Mouse (Mus musculus): Measurements from ENCODE around the gene Mettl7b. TPM values are rescaled to one million over a fixed set of nuclear protein-coding genes. Genes with fewer than 3 reads are reported as not detected.
A peak's percentile ranks its signal among the peaks of the same experiment; 100 is the strongest.

Gene Mettl7b
- polyA plus RNA-seq, 1 experiment, result not detected

GRCm38 (mm10) chr10:128934997-128935787 is 25.6 kb downstream of the Mettl7b start:
- no peaks in the 10 kb centered on the region for H3K4me1 ChIP-seq (ENCODE audit: control insufficient read depth)
- no peak overlapping the region for H3K4me3 ChIP-seq (replicated peaks)
- H3K9me3 ChIP-seq (ENCODE audit: control insufficient read depth, low read length), result no peaks in the 10 kb centered on the region; the same call in 1 of the 2 replicates
- TF ChIP-seq TAL1 (IDR thresholded peaks at IDR 0.05; ENCODE audit: low read length), result no peak
- TF ChIP-seq GATA1 (IDR thresholded peaks at IDR 0.05; ENCODE audit: low read length), result no peak
- H3K36me3 ChIP-seq (ENCODE audit: control insufficient read depth), result no peaks in the 10 kb centered on the region
- H3K27me3 ChIP-seq (ENCODE audit: control insufficient read depth), result peaks cover 64% of the 10 kb centered on the region

DNA sequence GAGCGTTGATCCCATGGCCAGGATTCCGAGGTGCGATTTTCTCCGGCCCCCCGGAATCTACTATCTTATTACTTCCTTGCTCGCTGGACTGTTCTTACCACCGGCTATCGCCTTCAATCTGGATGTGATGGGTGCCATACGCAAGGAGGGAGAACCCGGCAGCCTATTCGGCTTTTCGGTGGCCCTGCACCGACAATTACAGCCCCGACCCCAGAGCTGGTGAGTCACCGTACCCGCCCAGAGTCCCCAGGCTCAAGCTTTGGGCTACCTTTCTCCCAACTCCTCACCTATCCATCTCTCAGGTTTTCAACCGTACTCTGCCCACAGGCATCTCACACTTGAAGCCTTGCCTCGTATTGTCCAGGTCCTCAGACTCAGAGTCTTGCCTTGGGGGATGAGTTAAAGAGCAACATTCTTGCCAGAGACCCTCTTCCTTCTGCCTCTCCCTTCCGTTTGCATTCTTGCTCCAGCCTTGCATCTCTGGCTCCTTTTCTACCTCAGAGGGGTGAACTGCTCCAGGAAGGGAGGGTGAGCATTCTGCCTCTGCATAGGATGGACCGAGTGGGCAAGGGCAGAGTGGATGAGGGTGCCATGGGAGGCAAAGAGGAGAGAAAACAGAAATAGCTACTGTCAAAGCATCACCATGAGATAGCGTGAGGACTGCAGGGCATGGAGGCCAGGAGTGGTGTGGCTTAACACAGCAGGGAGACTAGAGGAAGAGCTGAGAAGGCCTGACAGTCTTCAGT is 26.6 kb downstream of the Mettl7b start:
- Histone ChIP-seq H3K4me3 (replicated peaks) (no peak overlapping the region), H3K27me3 (ENCODE audit: control insufficient read depth) (peaks cover 71% of the 10 kb centered on the region), H3K9me3 (ENCODE audit: control insufficient read depth, low read length) (no peaks in the 10 kb centered on the region; the same call in 1 of the 2 replicates), H3K4me1 (ENCODE audit: control insufficient read depth) (no peaks in the 10 kb centered on the region), H3K36me3 (ENCODE audit: control insufficient read depth) (no peaks in the 10 kb centered on the region)
- TF ChIP-seq TAL1 (IDR thresholded peaks at IDR 0.05; ENCODE audit: low read length), result no peak
- TF ChIP-seq GATA1 (IDR thresholded peaks at IDR 0.05; ENCODE audit: low read length), result no peak

DNA sequence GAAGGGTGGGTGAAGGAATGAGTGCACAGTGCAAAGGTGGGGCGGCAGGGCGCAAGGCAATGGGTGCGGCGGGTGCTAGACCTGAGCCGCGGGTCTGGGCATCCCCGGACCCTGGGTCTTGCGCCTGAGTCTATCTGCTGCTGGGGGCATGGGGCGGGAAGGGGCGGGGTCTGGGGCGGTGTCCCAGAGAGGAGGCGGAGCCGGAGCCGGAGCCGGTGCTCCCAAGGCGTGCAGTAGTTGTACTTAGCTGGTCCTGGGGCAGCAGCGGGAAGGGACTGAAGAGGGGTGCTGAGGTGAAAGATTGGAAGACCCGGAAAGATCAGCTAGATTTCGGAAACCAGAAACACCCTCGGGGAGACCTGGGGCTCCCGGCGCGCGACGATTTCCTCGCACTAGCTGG is 27.2 kb downstream of the Mettl7b start, which contains the start of gene Itga7:
Gene Itga7, plus strand, starts transcription at position 245 of the 400 bp plus-strand sequence.
- H3K4me1 ChIP-seq (ENCODE audit: control insufficient read depth), result no peaks in the 10 kb centered on the region
- TF ChIP-seq GATA1 (IDR thresholded peaks at IDR 0.05; ENCODE audit: low read length), result no peak
- TF ChIP-seq TAL1 (IDR thresholded peaks at IDR 0.05; ENCODE audit: low read length), result no peak
- H3K9me3 ChIP-seq (ENCODE audit: control insufficient read depth, low read length), result no peaks in the 10 kb centered on the region; the same call in 1 of the 2 replicates
- H3K27me3 ChIP-seq (ENCODE audit: control insufficient read depth), result peaks cover 74% of the 10 kb centered on the region
- no peak within 1 kb of the TSS for H3K4me3 ChIP-seq (replicated peaks)
- H3K36me3 ChIP-seq (ENCODE audit: control insufficient read depth), result no peaks in the 10 kb centered on the region

DNA sequence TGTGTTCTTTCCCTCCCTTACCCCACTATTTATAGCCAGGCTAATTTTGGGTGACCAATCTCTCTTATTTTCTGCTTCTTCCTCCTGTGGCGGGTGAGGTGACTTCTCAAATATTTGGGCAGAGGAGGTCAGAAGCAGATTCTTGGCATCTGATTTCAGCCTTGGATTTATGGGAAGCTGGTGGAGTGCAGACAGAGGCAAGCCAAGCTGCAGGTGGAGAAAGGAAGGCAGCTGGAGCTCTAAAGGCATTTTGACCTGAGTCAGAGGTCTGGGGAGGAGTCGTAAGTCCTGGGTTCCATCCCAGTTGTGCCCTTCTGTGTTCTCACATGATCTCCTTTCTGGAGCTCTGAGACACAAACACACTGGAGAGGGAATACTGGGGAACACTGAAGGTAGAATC is 29.3 kb downstream of the Mettl7b start:
- Histone ChIP-seq H3K4me3 (replicated peaks) (no peak overlapping the region), H3K27me3 (ENCODE audit: control insufficient read depth) (peaks cover 85% of the 10 kb centered on the region), H3K9me3 (ENCODE audit: control insufficient read depth, low read length) (no peaks in the 10 kb centered on the region; the same call in 1 of the 2 replicates), H3K4me1 (ENCODE audit: control insufficient read depth) (no peaks in the 10 kb centered on the region), H3K36me3 (ENCODE audit: control insufficient read depth) (no peaks in the 10 kb centered on the region)
- no peak for TF ChIP-seq TAL1 (IDR thresholded peaks at IDR 0.05; ENCODE audit: low read length)
- TF ChIP-seq GATA1 (IDR thresholded peaks at IDR 0.05; ENCODE audit: low read length), result no peak

GRCm38 (mm10) chr10:128929638-128930378 is 31.0 kb downstream of the Mettl7b start:
- Histone ChIP-seq H3K9me3 (ENCODE audit: control insufficient read depth, low read length) (no peaks in the 10 kb centered on the region; the same call in 1 of the 2 replicates), H3K4me1 (ENCODE audit: control insufficient read depth) (no peaks in the 10 kb centered on the region), H3K36me3 (ENCODE audit: control insufficient read depth) (no peaks in the 10 kb centered on the region), H3K27me3 (ENCODE audit: control insufficient read depth) (peaks cover 69% of the 10 kb centered on the region), H3K4me3 (replicated peaks) (no peak overlapping the region)
- TF ChIP-seq TAL1 (IDR thresholded peaks at IDR 0.05; ENCODE audit: low read length) (no peak), GATA1 (IDR thresholded peaks at IDR 0.05; ENCODE audit: low read length) (no peak)

- H3K4me1 ChIP-seq (ENCODE audit: control insufficient read depth), result peaks cover 9% of the 10 kb centered on the region
- no peaks in the 10 kb centered on the region for H3K9me3 ChIP-seq (ENCODE audit: control insufficient read depth, low read length)
- H3K27me3 ChIP-seq (ENCODE audit: control insufficient read depth), result peaks cover 57% of the 10 kb centered on the region
- no peaks in the 10 kb centered on the region for H3K36me3 ChIP-seq (ENCODE audit: control insufficient read depth)
- TF ChIP-seq GATA1 (IDR thresholded peaks at IDR 0.05; ENCODE audit: low read length), result no peak
- TF ChIP-seq TAL1 (IDR thresholded peaks at IDR 0.05; ENCODE audit: low read length), result no peak
- H3K4me3 ChIP-seq (replicated peaks), result no peak overlapping the region
These were observed 32.4 kb downstream of the Mettl7b start for GRCm38 (mm10) chr10:128928356-128928755.

DNA sequence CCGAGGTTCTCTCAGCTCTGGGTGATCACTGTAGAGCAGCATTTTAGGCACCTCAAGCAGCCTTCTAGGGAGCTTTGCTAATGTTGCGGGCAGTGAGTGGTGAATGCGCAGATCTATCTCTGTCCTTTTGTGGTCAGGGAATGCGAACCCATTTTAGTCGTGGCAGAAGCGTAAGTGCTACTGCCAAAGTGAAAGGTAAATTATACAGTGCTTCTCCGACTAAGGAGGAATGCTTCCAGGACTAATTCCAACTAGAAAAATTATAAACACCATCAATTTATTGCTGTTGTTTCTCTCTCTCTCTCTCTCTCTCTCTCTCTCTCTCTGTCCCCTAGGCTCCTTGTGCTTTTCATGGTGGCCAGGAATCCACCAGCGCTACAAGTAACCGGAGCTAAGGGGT is 36.9 kb downstream of the Mettl7b start, which contains the start of gene Bloc1s1:
Gene Bloc1s1, minus strand, starts transcription at position 101 of the 400 bp plus-strand sequence.
- peak within 1 kb of the TSS; percentile 85 for H3K4me3 ChIP-seq (replicated peaks)
- peaks cover 19% of the 10 kb centered on the region for H3K27me3 ChIP-seq (ENCODE audit: control insufficient read depth)
- no peak for TF ChIP-seq TAL1 (IDR thresholded peaks at IDR 0.05; ENCODE audit: low read length)
- no peak for TF ChIP-seq GATA1 (IDR thresholded peaks at IDR 0.05; ENCODE audit: low read length)
- no peaks in the 10 kb centered on the region for H3K9me3 ChIP-seq (ENCODE audit: control insufficient read depth, low read length)
- H3K4me1 ChIP-seq (ENCODE audit: control insufficient read depth), result peaks cover 28% of the 10 kb centered on the region
- peaks cover 3% of the 10 kb centered on the region for H3K36me3 ChIP-seq (ENCODE audit: control insufficient read depth)

DNA sequence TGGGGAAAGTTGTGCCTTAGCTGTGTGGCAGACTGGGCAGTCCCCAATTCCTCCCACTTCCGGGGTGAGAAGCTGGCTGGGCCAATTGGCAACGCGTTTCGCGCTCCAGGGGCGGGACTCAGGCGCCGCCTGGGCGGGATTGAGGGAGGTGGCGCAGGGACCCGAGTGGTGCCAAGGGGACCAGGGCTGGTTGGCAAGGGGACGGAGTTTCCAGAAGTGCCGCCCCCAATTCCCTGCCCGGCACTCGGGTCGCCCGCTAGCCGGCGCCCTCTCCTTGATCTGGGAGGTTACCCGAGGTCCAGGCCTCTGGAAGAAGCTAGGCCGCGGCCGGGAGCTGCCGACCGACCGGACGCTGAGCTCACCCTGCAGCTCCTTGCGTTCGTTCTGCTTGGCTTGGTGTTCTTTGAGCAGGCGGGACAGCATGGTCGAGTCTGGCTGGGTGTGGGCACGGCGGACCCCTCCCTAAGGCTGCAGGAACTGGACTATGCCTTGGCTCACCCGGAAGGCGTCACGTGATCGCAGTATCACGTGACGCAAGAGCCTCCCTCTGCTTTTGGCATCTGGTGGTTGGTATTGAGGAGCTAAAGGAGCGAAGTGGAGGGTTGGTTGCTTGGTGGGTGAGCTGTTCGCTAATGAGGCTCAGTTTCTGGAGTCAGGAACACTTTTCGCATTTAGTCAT is 37.6 kb downstream of the Mettl7b start:
- peaks cover 12% of the 10 kb centered on the region for H3K27me3 ChIP-seq (ENCODE audit: control insufficient read depth)
- H3K36me3 ChIP-seq (ENCODE audit: control insufficient read depth), result peaks cover 3% of the 10 kb centered on the region
- H3K9me3 ChIP-seq (ENCODE audit: control insufficient read depth, low read length), result no peaks in the 10 kb centered on the region
- TF ChIP-seq GATA1 (IDR thresholded peaks at IDR 0.05; ENCODE audit: low read length) (no peak), TAL1 (IDR thresholded peaks at IDR 0.05; ENCODE audit: low read length) (no peak)
- H3K4me1 ChIP-seq (ENCODE audit: control insufficient read depth), result peaks cover 28% of the 10 kb centered on the region
- H3K4me3 ChIP-seq (replicated peaks), result peak overlapping the region; percentile 85
